Mouse (Mus musculus) G1E (cell line): ENCODE data around the gene Mme.

Experiments used
- CTCF ChIP-seq: IDR thresholded peaks from 2 replicates; pipeline ENCODE4 v1.5.1; 2012; ENCODE audit warnings: low read depth, low read length, inconsistent platforms, mixed read lengths
- GATA1 ChIP-seq: IDR thresholded peaks from 2 replicates; pipeline ENCODE4 v1.6.1; 2012; ENCODE audit warnings: borderline replicate concordance, low read length, inconsistent platforms, mixed read lengths
- GATA2 ChIP-seq: IDR thresholded peaks from 2 replicates; pipeline ENCODE4 v1.6.1; 2012; ENCODE audit warnings: low read depth, low read length, inconsistent platforms, borderline replicate concordance

- TF ChIP-seq CTCF (no peak), GATA2 (no peak), GATA1 (no peak)
These were observed 44.8 kb upstream of the Mme start for GRCm38 (mm10) chr3:63196565-63196964.
